Mouse (Mus musculus): ENCODE measurements around the gene Thpo. TPM values are rescaled to one million over a fixed set of nuclear protein-coding genes. Genes with fewer than 3 reads are reported as not detected.

Thpo gene
- polyA plus RNA-seq, 1 experiment from 2014 or later, result 0.68 TPM

DNA sequence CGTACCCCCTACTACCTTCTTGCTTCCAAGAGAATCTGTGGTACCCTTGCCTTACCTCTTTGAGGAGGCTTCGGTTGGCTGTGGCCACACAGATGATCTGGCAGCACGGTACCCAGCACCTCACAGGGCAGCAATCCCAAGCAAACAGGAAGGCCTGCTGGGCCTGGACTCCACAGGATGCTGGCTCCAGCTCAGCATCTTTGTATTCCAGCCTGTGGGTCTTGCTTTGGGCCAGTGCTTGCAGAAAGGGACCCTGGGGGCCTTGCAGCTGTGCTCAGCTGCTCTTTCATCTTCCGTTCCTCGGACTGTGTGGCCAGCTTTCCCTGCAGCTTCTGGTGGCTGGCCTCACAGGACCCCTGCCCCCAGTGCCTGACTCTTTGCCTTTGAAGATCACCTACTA lies 34.3 kb downstream of the Thpo start:
- Histone ChIP-seq H3K9ac (0 out of 2 replicates have a peak overlapping the region, but pooled peaks have one; percentile 9), H3K4me2 (no peak overlapping the region), H3K4me1 (peaks cover 37% of the 10 kb centered on the region), H3K36me3 (ENCODE audit: poor library complexity, severe bottlenecking) (peaks cover 33% of the 10 kb centered on the region), H3K4me3 (no peak overlapping the region), H3K27ac (no peak overlapping the region; the same call in 1 of the 2 replicates), H3K27me3 (no peaks in the 10 kb centered on the region), H3K9me3 (replicated peaks) (no peaks in the 10 kb centered on the region)
- ATAC-seq, result no peak
- WGBS, result 37% methylated on average over 5 of the region's 5 CpGs

DNA sequence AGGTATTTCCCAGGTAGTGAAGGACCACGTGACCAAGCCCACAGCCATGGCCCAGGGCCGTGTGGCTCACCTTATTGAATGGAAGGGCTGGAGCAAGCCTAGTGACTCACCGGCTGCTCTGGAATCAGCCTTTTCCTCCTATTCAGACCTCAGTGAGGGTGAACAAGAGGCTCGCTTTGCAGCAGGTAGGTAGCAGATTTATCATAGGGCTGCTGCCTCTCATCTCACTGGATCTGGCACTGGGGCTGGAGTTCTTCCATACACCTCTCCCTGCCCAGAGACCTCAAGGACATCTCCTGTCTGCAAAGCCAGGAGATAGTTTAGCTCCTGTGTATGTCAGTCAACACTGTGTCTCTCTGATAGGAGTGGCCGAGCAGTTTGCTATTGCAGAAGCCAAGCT lies 35.0 kb downstream of the Thpo start:
- Histone ChIP-seq H3K27ac (no peak overlapping the region), H3K9ac (no peak overlapping the region), H3K4me1 (peaks cover 44% of the 10 kb centered on the region), H3K9me3 (replicated peaks) (no peaks in the 10 kb centered on the region), H3K4me3 (no peak overlapping the region), H3K27me3 (no peaks in the 10 kb centered on the region), H3K4me2 (no peak overlapping the region), H3K36me3 (ENCODE audit: poor library complexity, severe bottlenecking) (peaks cover 33% of the 10 kb centered on the region)
- no peak for ATAC-seq
- 81% methylated on average over 5 of the region's 5 CpGs for WGBS

GRCm38 (mm10) chr16:20695622-20696323 lies 38.5 kb downstream of the Thpo start:
- H3K27ac ChIP-seq, result peak overlapping the region; percentile 77
- H3K36me3 ChIP-seq (ENCODE audit: poor library complexity, severe bottlenecking), result peaks cover 34% of the 10 kb centered on the region
- no peaks in the 10 kb centered on the region for H3K27me3 ChIP-seq
- peak overlapping the region; percentile 72 for H3K9ac ChIP-seq
- H3K4me3 ChIP-seq, result peak overlapping the region; percentile 45
- H3K4me2 ChIP-seq, result peak overlapping the region; percentile 82
- peak; percentile 82 for ATAC-seq
- H3K4me1 ChIP-seq, result peaks cover 41% of the 10 kb centered on the region
- no peaks in the 10 kb centered on the region for H3K9me3 ChIP-seq (replicated peaks)
- 1% methylated on average over 46 of the region's 46 CpGs for WGBS

- H3K4me2 ChIP-seq, result peak overlapping the region; percentile 82
- H3K27ac ChIP-seq, result peak overlapping the region; percentile 77
- 70% methylated on average over 8 of the region's 8 CpGs for WGBS
These were observed 39.5 kb downstream of the Thpo start for GRCm38 (mm10) chr16:20694781-20695180.

GRCm38 (mm10) chr16:20693111-20693701 lies 41.1 kb downstream of the Thpo start, which contains the start of gene Fam131a:
Gene Fam131a, plus strand, starts transcription at chr16:20693241.
- Histone ChIP-seq H3K36me3 (ENCODE audit: poor library complexity, severe bottlenecking) (peaks cover 39% of the 10 kb centered on the region), H3K9me3 (replicated peaks) (no peaks in the 10 kb centered on the region), H3K27me3 (no peaks in the 10 kb centered on the region), H3K4me3 (peak within 1 kb of the TSS; percentile 65), H3K9ac (peak within 1 kb of the TSS; percentile 78), H3K4me1 (peaks cover 41% of the 10 kb centered on the region), H3K4me2 (peak within 1 kb of the TSS; percentile 82), H3K27ac (peak within 1 kb of the TSS; percentile 95)
- ATAC-seq, result peak; percentile 94
- WGBS, result under 1% methylated on average over 32 of the region's 37 CpGs

More at GRCm38 (mm10) chr16:20694781-20695180, 39.5 kb downstream of the Thpo start:
- Histone ChIP-seq H3K36me3 (ENCODE audit: poor library complexity, severe bottlenecking) (peaks cover 38% of the 10 kb centered on the region), H3K4me3 (no peak overlapping the region), H3K27me3 (no peaks in the 10 kb centered on the region), H3K4me1 (peaks cover 41% of the 10 kb centered on the region), H3K9me3 (replicated peaks) (no peaks in the 10 kb centered on the region), H3K9ac (0 out of 2 replicates have a peak overlapping the region, but pooled peaks have one; percentile 1)
- no peak for ATAC-seq

DNA sequence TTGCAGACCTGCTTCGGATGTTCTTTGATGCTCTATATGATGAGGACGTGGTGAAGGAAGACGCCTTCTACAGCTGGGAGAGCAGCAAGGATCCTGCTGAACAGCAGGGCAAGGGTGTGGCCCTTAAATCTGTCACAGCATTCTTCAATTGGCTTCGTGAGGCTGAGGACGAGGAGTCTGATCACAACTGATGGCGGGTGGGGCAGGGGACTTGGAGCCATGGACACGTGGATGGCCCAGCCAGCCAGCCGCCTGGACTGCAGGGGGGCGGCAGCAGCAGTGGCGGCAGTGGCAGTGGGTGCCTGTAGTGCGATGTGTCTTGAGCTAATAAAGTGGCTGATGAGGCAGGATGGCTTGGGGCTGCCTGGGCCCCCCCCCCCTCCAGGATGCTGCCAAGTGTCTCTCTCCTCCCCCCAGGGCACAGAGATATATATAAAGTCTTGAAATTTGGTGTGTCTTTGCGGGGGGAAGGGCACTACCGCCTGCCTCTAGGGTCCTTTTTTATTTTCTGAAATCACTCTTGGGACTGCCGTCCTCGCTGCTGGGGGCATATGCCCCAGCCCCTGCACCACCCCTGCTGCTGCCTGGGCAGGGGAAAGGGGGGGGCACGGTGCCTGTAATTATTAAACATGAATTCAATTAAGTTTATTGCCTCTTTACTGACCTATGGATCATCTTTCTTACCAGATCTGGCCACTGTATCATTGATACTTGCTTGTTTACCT lies 41.9 kb downstream of the Thpo start:
- peaks cover 47% of the 10 kb centered on the region for H3K36me3 ChIP-seq (ENCODE audit: poor library complexity, severe bottlenecking)
- peak overlapping the region; percentile 78; the same call in 1 of the 2 replicates for H3K9ac ChIP-seq
- 41% methylated on average over 16 of the region's 16 CpGs for WGBS
- H3K27ac ChIP-seq, result peak overlapping the region; percentile 95
- no peaks in the 10 kb centered on the region for H3K9me3 ChIP-seq (replicated peaks)
- ATAC-seq, result 0 out of 2 replicates have a peak, but pooled peaks have one; percentile 0
- H3K4me1 ChIP-seq, result peaks cover 41% of the 10 kb centered on the region
- H3K4me2 ChIP-seq, result peak overlapping the region; percentile 82
- peak overlapping the region; percentile 65; the same call in 1 of the 2 replicates for H3K4me3 ChIP-seq
- no peaks in the 10 kb centered on the region for H3K27me3 ChIP-seq

DNA sequence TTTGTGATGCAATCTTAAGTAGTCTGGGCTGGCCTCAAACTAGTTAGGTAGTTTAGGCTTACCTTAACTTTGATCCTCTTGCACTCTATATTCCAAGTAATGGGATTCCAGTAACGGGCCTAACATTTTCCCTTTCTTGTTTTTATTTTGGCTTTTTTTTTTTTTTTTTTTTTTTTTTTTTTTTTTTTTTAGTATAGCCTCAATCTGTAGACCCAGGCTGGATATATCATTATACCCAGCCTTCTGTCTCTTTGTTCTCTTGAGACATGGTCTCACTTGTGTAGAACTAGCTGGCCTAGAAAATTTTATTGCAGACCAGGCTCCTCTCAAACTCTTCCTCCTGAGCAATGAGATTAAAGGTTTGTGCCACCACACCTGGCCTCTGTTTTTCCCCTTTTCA lies 42.7 kb downstream of the Thpo start:
- Histone ChIP-seq H3K36me3 (ENCODE audit: poor library complexity, severe bottlenecking) (peaks cover 55% of the 10 kb centered on the region), H3K9ac (no peak overlapping the region), H3K4me1 (peaks cover 39% of the 10 kb centered on the region), H3K9me3 (replicated peaks) (no peaks in the 10 kb centered on the region), H3K4me3 (no peak overlapping the region), H3K4me2 (no peak overlapping the region), H3K27me3 (no peaks in the 10 kb centered on the region), H3K27ac (no peak overlapping the region)
- 69% methylated on average over 1 of the region's 1 CpGs for WGBS
- no peak for ATAC-seq

DNA sequence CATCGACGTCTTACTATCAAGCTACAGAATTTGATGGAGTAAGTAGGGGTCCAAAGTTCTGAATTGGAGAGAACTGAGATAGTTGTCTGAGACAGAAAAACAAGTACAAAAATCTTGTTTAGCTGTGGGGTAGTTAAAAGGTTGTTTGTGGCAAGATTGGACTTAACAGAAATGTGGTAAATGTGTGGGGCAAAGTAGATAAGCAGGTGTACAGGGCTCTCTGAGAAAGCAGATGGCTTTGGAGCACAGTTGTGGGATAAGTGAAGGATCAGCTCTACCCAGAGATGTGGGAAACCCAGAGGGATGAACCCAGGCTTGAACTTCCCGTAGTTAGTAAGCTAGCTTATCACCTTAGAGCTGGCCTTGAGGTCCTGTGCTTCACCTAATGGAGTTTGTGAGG lies 43.5 kb downstream of the Thpo start:
- H3K36me3 ChIP-seq (ENCODE audit: poor library complexity, severe bottlenecking), result peaks cover 63% of the 10 kb centered on the region
- H3K27me3 ChIP-seq, result no peaks in the 10 kb centered on the region
- WGBS, result 91% methylated on average over 3 of the region's 3 CpGs
- no peak overlapping the region for H3K4me3 ChIP-seq
- H3K4me2 ChIP-seq, result no peak overlapping the region
- no peaks in the 10 kb centered on the region for H3K9me3 ChIP-seq (replicated peaks)
- peaks cover 31% of the 10 kb centered on the region for H3K4me1 ChIP-seq
- no peak overlapping the region for H3K9ac ChIP-seq
- no peak overlapping the region for H3K27ac ChIP-seq
- ATAC-seq, result no peak

DNA sequence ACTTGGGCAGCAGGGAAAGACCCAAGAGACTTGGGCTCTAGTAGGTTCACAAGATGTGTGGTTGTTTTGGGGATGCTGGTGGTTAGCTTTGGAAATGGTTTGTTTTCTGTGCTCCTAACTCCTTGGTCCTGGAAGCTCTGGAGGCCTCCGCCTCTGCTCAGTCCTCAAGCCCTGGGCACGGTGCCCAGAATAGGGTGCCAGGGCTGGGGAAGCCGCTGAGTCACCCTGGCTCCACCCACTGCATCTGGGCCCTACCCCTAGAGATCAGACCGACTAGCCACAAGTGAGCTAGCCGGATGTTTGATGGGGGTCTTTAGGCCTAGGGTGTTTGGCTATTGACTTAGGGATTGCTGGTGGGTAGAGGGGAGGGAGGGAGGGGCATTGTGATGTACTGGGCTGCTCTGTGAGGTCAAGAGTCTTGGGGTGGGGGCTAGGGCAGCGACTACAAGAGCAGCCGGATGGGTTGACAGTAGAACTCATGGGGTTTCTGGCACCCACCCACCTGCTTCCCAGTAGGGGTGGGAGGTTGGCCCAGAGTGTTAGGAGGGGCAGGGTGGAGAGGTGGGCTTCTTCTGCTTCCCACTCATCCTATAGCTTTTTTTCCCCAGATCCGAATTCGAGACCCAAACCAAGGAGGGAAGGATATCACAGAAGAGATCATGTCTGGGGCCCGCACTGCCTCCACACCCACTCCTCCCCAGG lies 56.2 kb downstream of the Thpo start:
- H3K9ac ChIP-seq, result no peak overlapping the region
- no peaks in the 10 kb centered on the region for H3K27me3 ChIP-seq
- peaks cover 29% of the 10 kb centered on the region for H3K4me1 ChIP-seq
- ATAC-seq, result no peak
- WGBS, result 71% methylated on average over 10 of the region's 10 CpGs
- H3K4me2 ChIP-seq, result no peak overlapping the region
- no peak overlapping the region for H3K27ac ChIP-seq
- H3K36me3 ChIP-seq (ENCODE audit: poor library complexity, severe bottlenecking), result peaks cover 91% of the 10 kb centered on the region
- H3K9me3 ChIP-seq (replicated peaks), result no peaks in the 10 kb centered on the region
- no peak overlapping the region for H3K4me3 ChIP-seq

DNA sequence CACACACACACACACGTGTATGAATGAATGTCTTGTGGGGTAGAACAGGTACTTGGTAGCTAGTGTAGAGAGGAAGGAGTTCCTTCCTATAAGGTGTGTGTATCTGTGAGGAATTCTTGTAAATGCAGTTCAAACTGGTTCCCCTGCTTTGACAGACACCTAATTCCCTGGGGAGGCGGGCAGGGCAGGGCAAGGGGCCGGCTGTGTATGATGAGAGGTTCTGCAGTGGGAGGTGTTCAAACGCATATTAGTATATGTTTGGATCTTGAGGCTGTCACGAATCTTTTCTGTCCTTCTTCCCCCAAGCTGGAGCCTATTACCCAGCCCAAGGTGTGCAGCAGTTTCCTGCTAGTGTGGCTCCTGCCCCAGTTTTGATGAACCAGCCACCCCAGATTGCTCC lies 56.9 kb downstream of the Thpo start:
- no peak overlapping the region for H3K4me2 ChIP-seq
- no peaks in the 10 kb centered on the region for H3K9me3 ChIP-seq (replicated peaks)
- peaks cover 29% of the 10 kb centered on the region for H3K4me1 ChIP-seq
- ATAC-seq, result no peak
- H3K9ac ChIP-seq, result no peak overlapping the region
- no peak overlapping the region for H3K27ac ChIP-seq
- 91% methylated on average over 5 of the region's 5 CpGs for WGBS
- H3K36me3 ChIP-seq (ENCODE audit: poor library complexity, severe bottlenecking), result peaks cover 83% of the 10 kb centered on the region
- no peaks in the 10 kb centered on the region for H3K27me3 ChIP-seq
- H3K4me3 ChIP-seq, result no peak overlapping the region

DNA sequence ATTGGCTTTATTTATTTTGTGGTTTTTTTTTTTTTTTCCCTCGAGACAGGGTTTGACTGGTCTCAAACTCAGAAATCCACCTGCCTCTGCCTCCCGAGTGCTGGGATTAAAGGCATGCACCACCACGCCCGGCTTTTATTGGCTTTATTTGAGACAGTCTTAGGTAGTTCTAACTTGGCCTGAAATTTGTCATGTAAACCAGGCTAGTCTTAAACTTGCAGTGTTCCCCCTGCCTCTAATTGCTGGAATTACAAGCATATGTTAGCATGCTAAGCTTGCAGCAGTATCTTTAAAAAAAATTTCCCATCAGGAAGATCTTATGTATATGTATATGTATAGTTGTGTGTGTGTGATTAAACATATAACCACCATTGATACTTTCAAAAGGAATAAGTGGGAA lies 57.6 kb downstream of the Thpo start:
- H3K9me3 ChIP-seq (replicated peaks), result no peaks in the 10 kb centered on the region
- H3K4me1 ChIP-seq, result peaks cover 35% of the 10 kb centered on the region
- no peak overlapping the region for H3K27ac ChIP-seq
- no peak for ATAC-seq
- no peak overlapping the region for H3K4me2 ChIP-seq
- H3K9ac ChIP-seq, result no peak overlapping the region
- 92% methylated on average over 4 of the region's 4 CpGs for WGBS
- H3K36me3 ChIP-seq (ENCODE audit: poor library complexity, severe bottlenecking), result peaks cover 76% of the 10 kb centered on the region
- H3K27me3 ChIP-seq, result no peaks in the 10 kb centered on the region
- H3K4me3 ChIP-seq, result no peak overlapping the region

Data from forebrain, embryonic 13.5 days (tissue).